Mouse (Mus musculus) right cerebral cortex, postnatal 14 days (tissue): ENCODE results near the gene Tmem136.
"Not testable (repeated sequence)": the region's sequence is repeated elsewhere in the genome, so short reads cannot be mapped to it uniquely, and the experiment has no call there.

Experiments
- DNase-seq: peaks from one replicate; pipeline ENCODE4 v3.0.0; 2022

Gene Tmem136

DNA sequence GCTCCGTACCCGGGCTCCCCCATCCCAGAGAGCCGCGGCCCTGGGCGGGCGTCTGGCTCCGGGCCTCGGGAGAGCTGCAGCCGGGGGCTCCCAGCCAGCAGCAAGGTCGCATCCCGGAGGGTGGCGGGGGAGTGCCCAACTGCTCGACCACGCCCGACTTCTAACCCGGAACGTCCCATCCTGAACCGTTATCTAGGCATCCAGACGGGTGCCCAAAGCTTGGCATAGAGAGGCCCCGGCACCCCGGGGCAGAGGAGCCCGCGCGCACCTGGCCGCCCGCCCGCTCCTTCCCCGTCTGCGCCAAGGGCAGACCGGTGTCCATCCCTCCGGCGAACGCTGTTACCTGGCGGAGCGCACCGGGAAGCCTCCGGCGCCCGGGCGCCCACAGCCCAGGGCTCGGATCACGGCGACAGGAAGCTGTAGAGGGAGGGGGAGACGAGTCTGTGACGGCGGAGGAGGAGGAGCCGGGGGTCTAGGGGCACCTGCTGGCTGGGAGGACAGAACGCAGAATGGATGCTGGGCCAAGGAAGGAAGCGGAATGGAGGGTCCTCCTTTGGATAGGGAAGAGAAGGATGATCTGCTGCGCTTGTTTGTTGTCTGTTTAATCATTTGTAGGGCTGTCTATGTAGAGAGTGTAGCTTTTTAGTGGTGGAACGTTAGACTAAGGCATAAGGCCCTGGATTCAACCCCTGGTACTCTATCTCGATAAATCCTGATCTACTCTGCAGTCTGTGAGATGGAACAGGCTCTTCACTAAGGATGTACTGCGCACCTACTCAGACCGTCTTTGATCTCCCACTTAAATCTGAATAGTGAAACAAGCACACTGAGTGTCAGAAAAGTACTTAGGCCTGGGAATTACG is at the start of gene Tmem136:
Tmem136 (minus strand) TSS at position 437 of the 863 bp plus-strand sequence.
- DNase-seq = peak; percentile 68

DNA sequence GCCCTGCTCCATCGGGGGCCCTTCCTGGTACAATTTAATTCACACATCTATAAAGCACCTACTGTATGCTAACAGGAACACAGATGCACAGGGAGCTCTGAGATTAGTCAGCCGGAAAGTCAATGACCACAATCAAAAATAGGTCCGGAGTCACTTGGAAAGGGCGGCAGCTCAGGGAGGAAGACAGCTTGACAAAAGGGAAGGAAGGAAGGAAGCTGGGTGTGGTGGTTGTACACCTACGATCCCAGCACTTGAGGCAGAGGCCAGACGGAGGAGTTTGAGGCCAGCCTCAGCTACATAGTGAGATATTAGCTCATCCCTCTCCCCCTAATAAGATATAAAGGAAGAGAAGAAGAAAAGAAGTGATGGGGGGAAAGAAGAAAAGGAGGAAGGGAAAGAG is 39.6 kb upstream of the Tmem136 start:
- DNase-seq = no peak

DNA sequence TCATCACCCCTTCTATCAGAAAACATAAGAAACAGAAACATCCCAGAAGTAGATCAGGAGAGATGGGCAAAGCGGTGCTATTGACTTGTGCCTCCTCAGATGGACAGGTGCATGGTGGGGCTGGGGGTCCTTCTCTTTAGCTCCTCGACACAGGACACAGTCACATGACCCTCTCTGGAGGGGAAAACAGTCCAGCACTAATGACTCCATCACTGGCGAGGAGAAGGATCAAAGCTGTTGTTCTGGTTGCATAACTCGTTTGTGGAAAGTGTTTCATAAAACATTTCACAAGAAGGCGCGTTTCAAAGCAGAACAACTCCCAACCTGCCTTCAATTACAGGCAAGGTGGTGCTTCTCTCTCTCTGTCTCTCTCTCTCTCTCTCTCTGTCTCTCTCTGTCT is 35.4 kb upstream of the Tmem136 start:
- no peak for DNase-seq

DNA sequence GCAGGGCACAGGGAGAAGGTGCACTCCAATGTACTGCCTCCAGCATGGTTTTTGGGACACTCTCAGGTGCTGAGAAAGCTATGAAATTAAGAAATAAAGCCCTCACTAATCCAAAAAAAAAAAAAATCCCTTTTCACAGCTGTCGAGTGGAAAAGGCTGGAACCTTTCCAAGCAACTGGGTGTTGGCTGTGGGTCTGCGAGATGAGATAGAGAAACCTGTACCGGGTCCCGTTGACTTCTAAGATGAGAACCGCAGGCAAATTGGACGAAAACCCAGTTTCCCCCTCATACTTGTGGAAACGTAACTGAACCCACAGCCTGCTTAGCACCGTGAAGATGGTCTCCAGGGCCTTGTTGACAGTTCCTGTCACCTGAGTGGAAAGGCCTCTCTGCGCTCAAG is 34.6 kb upstream of the Tmem136 start:
- DNase-seq = no peak

DNA sequence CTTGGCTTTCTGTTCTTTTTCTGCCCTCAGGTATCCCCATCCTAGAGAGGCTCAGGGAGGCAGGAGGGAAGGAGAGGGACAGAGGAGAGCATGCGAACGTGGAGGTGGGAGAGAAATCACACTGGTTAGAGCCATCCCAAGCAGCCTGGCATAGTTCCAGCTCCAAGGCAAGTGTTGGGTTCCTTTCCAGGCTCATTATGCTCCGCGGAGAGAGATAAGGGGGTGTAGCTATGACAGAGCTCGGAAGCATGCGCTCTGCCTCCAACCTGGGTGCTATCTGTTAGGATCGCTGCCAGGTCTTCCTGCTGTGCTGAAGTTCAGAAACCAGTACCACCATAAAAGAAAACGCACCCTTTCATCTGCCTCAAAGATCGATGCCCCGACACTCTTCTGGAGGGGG is 33.7 kb upstream of the Tmem136 start:
- DNase-seq = peak; percentile 53

DNA sequence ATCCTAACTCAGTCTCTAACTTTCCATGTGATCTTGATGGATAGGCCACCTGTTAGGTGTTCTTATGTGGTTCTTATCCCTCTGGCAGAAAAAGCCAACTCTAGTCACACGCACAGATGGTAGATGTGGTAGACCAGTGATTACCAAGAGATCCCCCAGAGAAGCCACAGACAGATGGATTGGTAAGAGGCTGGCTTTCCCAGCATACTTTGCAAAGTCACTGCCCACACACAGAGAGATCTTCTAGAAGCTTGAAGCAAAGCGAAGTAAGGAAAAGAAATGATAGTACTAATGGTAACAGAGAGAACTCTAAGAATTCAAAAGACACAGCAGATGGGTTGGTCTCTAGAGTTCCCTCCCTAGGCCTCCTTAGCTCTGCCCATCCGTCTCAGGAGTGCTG is 33.1 kb upstream of the Tmem136 start:
- no peak for DNase-seq

DNA sequence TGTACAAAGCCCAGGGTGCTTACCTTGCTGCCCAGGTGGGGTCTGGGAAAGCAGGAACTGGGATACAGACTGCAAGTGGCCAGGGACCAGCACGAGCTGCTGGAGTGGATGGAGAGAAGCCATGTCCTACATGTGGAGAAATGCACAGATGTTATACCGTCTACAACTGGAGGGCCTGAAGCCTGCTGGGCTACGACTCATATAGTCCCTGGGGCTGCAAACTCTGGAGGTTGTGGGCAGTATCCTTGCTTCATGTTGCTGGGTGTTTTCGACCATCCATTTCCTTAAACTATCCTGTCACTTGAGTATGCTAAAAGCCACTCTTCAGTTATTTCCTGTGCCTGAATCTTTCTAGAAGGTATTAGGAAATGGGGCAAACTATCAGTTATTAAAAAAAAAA is 28.8 kb upstream of the Tmem136 start:
- no peak for DNase-seq

DNA sequence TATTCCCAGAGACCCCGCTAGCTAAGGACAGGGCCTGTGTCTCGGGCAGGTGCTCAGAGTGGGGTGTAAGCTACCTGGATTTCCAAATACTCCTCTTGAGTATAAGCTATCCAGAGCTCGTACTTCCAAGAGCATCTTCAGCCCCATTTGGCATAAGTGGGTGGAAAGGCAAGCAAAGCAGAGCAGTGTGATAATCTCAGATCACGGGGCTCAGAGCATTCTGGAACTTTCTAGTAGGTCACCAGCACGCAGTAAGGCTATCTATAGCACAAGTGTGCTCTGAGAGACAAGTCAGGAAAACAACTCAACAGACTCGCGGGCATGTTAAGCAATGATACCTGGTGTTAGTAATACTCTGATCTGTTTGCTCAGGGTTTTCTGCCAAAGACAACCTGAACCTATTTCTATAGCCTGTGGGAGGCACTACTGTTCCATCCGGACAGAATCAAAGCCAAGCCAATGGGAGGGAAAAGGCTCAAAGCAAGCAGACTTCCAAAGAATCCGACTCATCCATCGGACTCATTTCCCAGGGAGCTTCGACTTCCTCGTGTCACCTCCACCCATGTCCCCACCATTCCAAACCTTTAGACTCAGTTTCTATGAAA is 27.9 kb upstream of the Tmem136 start:
- DNase-seq = no peak

DNA sequence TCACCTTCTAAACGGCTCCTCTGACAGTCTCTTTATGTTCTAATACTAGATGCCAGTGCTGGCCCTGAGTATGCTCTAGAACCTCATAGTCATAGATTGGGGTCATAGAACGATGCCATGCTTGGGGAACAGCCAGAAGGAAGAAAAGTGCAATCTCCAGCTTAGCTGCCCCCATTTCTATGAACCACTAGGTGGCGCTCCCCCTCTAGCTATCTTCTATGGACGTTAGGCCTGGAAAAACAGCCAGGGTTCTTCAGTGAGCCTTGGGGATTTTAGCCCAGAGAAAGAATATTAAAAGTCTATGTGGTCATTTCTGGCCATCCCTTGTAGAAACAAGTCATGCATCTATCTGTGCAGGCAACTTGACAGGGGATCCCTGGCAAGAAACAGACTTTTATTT is 25.5 kb upstream of the Tmem136 start:
- DNase-seq = peak; percentile 79

DNA sequence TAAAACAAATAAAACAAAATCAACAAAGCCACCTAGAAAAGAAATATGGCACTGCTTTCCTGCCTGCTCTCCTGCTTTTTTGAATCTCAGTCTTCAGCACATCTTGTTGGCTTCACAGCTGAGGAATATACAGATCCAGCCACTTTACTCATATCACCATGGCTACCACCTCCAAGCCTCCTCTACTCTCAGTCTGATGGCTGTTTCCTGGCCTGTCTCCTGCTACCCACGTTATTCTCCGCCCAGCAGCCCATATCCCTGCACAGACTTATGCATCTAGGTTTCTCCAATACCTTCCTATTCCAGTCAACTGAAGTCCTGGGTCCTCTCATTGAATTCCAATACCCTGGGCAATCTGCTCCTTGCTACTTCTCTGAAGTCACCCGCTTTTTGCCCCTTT is 17.2 kb upstream of the Tmem136 start:
- DNase-seq = peak; percentile 33

DNA sequence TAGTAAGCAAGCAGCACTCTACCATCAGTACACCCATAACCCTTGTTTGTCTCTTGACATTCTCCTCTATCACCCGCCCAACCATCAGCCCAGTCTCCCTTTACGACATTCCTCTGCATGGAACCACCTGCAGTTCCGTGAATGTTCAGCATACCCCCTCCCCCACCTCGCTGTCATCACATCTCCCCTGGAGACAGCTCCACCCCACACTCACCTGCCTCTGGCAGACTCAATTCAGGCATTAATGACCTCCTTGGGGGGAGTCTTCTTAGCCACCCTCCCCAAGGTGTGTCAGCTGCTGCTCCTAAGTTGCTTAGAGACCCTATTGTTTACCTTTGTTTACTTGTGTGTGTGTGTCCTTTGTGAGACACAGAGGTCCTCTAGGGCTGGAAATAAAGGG is 16.0 kb upstream of the Tmem136 start:
- DNase-seq = no peak

DNA sequence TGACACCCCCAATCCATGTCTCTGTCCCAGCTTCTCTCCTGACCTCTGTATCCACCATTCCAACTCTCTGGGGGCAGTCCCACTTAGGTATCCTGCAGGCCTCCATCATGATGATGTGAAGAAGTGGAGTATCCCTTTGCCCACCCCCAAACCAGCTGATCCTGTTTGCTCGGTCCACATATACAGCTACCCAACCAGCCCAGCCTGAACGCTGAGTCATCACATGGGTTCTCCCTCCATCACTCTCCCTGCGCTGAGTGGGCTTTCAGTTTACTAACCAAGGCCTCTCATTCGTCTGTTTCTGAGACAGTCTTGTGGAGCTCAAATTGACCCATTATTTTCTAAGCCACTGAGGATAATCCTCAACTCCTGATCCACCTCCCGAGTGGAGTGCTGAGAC is 15.6 kb upstream of the Tmem136 start:
- no peak for DNase-seq

DNA sequence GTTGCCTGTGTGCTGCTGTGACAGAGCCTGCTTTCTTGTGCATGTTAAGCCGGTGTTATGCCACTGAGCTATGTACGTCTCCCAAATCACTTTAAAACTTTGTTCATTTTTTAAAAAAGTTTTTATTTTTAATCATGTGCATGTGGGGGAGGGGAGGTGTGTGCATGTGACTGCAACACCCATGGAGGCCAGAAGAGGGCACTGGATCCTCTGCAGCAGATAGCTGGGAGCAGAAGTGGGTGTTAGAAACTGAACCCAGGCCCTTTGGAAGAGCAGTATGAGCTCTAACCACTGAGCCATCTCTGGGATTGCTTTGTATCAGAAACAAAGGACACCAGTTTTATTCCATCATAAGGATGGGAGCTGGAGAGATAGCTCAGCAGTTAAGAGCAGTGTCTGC is 14.3 kb upstream of the Tmem136 start:
- DNase-seq = no peak

DNA sequence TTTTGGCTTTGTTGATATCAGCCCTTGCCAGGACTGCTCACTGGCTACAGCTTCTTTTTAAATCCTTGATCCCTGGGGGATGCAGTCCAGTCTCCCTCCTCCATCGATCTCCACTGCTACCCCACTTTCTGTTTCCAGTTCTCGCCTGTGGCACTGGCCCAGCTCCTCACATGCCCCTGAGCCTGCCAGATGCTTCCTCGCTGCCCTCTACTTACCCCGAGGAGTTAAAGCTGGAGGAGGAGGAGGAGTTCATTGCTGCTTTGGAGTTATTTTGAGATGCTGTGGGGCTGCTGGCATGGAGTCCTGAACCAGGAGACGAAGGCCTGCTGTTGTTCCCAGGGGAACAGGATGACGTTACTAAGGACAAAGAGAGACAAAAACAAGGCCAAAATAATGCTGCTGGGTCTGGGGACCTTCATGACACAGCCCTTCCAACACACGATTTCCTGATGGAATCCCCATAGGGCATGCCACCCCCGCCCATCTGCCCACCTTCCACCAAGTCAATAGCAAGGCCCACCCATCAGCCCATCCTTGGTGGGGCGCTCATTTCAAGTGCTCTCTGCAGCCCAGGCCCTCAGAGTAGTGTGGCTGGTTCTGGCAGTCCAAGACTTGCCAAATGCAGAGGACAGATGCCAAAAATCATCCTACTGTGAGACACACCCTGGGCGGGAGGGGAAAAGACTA is 10.9 kb upstream of the Tmem136 start:
- DNase-seq = no peak

DNA sequence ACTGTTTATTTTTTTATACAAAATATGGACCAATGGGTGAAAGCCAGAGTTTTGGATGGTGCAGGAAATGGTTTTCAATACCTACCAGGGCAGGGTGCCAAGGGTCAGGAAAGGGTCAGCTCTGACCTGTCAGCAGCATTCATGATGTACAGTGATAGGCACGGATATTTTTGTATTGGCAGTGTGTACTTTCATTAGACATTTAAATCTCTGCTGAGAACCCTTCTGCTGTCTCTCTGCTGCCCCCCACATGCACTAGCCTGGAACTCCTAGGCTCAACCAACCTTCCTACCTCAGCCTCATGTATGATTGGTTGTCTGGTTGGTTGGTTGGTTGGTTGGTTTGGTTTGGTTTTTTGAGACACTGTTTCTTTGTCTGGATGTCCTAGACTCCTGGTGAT is 6.0 kb upstream of the Tmem136 start:
- DNase-seq = no peak

DNA sequence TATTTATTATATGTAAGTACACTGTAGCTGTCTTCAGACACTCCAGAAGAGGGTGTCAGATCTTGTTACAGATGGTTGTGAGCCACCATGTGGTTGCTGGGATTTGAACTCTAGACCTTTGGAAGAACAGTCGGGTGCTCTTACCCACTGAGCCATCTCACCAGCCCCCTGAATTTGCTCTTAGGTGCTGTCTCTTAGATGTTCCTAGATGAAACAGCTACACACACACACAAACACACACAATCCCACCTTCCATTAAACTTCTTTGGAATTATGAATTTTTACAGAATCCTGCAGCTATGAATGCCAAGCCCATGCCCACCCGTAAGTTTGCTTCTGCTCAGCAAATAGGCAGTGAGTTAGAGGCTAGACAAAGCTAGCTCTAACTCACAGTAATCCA is 5.6 kb upstream of the Tmem136 start:
- not testable (repeated sequence) for DNase-seq

DNA sequence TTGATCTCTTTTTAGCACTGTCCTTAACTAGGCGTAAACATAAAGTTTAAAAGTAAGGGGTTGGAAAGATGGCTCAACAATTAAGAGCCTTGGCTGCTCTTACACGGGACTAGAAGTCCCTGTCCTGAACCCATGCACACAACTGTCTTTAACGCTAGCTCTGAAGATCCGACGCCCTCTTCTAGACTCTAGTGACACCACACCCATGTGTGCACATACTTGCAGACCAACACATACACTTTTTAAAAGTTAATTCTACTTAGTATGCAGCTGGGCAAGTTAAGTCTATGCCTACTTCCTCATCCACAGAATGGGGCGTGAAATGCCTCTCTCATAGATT is 597 bp upstream of the Tmem136 start:
- DNase-seq = no peak

DNA sequence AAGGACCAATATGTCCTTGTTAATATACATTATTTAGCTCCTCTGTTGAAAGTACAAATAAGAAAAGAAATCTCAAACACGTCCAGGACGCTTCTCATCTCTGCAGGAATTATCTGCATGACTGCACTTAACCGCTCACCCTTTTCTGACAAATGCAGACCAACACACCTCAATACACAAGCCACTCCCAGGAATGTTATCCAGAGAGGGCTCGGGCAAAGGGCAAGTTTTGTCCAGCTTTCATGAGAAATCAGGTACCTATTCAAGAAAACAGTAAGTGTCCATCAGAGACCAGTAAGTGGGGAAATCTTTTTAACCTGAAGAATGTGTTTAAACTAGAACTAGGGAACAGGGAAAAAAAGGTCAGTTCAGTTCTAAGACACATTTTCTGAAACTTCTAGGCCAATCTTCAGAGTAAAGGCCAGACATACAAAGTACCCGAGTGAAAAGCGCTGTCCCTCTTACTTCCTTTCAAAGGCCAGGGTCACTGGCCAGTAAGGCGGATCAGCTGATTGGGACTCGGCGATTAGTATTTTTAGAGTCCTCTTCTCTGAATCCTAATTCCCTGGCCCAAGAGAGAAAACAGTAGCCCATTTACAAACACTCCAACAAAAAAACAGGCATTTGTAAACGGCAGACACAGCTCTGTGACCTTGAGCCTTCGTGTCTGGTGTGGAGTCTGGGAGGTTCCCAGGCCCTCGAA is 788 bp downstream of the Tmem136 start:
- DNase-seq = no peak

DNA sequence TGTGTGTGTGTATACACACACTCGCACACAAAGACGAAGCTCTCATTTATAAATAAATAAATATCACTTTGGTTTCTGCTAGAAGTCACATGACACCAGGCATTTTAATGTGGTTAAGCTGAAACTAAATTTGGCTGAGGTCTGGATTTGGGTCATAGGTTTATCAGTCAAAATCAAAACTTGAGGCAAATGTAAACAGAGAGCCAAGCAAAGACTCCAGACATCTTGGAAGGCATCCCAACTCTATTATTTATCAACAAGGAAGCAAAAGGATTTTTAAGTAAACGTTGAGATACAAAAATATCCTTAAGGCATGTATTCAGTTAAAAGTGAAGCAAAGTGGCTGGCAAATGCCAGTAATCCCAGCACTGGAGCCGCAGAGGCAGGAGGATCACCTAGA is 1.5 kb downstream of the Tmem136 start:
- DNase-seq = no peak

DNA sequence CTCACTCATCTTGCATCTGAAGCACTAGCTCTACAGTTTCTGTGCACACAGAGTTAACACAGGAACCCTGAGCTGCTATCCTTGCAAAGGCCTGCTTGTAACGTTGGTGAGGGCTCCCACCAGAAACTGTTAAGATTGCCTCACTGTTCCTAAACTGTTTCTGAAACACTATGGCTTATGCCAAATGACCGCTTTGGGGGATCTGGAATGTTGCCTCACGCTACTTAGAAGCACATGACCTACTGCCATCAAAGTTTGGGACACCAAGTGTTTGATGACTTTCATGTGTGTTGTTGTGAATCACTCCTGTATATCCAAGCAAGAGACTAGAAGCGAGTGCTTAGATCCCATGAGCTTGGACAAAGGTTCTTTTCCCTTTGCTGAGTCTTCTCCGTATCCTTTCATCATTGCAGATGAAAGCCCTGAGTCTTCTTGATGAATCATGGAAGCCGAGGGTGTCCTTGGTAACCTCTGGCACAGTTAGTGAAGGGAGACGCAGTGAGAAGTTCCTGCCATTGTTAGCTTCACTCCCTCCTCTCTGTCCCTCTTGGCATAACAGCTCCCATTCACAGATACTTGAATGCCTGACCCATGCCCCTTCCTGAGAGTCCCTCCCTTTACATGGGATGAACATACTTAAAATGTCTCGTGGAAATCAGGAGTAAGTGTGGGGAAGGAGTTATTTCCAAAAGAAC is 5.9 kb downstream of the Tmem136 start:
- no peak for DNase-seq

DNA sequence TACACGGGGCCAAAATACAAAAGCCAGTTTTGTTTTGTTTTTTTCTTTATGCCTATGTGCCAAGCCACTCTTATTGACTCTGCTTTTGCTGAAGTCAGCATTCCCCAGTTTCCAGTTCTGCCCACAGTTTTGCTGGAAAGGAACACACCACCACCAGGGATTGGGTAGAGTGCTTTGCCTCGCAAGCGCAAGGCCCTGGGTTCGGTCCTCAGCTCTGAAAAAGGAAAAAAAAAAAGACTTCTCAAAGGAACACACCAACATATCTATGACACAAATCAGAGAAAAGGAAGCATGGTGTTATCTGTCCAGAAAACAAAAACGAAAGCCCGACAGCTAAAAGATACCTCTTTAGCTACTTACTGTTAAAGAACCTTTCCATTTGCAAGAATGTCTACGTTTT is 7.2 kb downstream of the Tmem136 start:
- no peak for DNase-seq

DNA sequence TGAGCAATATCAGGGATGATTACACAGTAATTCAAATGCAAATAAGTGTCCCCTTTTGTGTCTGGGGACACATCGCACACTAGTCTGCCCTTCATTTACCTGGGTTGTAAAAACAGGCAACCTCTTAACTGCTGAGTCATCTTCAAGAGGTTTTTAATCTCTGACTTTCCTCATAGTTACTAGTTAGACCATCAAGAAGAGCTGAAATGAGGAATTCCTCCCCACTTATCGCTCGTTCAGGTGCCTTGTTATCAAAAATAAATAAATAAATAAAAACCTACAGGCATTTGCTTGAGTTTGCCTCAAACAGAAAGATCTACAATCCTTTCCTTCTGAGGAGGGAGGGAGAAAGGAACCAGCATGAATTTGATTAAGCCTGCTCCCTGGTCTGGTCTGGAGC is 7.6 kb downstream of the Tmem136 start:
- DNase-seq = no peak

DNA sequence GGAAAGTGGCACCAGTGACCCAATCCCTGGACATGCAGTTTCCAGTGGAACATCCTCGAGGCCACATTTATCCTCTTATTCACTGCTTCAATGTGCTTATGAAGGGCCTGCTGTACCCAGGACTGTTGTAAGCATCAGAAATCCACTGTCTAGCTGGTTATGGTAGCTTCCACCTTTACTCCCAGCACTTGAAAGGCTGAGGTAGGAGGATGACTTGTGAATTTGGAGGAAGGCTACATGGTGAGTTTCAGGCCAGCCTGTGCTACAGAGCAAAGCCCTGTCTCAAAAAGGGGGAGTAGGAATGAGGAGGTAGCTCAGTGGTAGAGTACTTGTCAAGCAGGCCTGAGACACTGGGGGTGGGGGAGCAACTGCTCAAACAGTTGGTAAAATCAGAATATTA is 8.3 kb downstream of the Tmem136 start:
- no peak for DNase-seq
